Mouse (Mus musculus): ENCODE results near the gene Vps37b.

- TF ChIP-seq CTCF (IDR thresholded peaks at IDR 0.05; ENCODE audit: control insufficient read depth, insufficient read depth, insufficient replicate concordance, low read depth, low read length), result no peak
- TF ChIP-seq POLR2A (IDR thresholded peaks at IDR 0.05; ENCODE audit: control insufficient read depth, low read depth, low read length), result no peak
These were observed 26.5 kb downstream of the Vps37b start for GRCm38 (mm10) chr5:124005591-124005990.
